Mouse (Mus musculus) frontal cortex, postnatal 25 days (tissue): ENCODE results near the gene Spon1.

Experiments
- DNase-seq, 2 experiments: peaks; one replicate each; pipeline ENCODE4 v3.0.0; 2022; ENCODE audit warnings: low spot score in 2 of 2

Spon1 gene

GRCm38 (mm10) chr7:113778546-113778945, 12.7 kb downstream of the Spon1 start:
- DNase-seq = no peak

- no peak for DNase-seq
These were observed 14.5 kb downstream of the Spon1 start for GRCm38 (mm10) chr7:113780286-113780685.

GRCm38 (mm10) chr7:113791991-113792390, 26.2 kb downstream of the Spon1 start:
- DNase-seq = no peak

GRCm38 (mm10) chr7:113792871-113793270, 27.1 kb downstream of the Spon1 start:
- DNase-seq = no peak

- no peak for DNase-seq
These were observed 29.4 kb downstream of the Spon1 start for GRCm38 (mm10) chr7:113795209-113795608.

- DNase-seq = no peak
These were observed 31.3 kb downstream of the Spon1 start for GRCm38 (mm10) chr7:113797134-113797533.

GRCm38 (mm10) chr7:113798605-113799255, 32.9 kb downstream of the Spon1 start:
- DNase-seq = no peak

GRCm38 (mm10) chr7:113809781-113810180, 44.0 kb downstream of the Spon1 start:
- DNase-seq = no peak

- no peak for DNase-seq
These were observed 45.8 kb downstream of the Spon1 start for GRCm38 (mm10) chr7:113811376-113812158.

GRCm38 (mm10) chr7:113814101-113814779, 48.4 kb downstream of the Spon1 start:
- no peak for DNase-seq

GRCm38 (mm10) chr7:113815726-113816125, 49.9 kb downstream of the Spon1 start:
- no peak for DNase-seq

- no peak for DNase-seq
These were observed 51.1 kb downstream of the Spon1 start for GRCm38 (mm10) chr7:113816827-113817334.

- DNase-seq = no peak
These were observed 52.3 kb downstream of the Spon1 start for GRCm38 (mm10) chr7:113818116-113818515.

- DNase-seq = no peak
These were observed 54.4 kb downstream of the Spon1 start for GRCm38 (mm10) chr7:113820213-113820612.

- no peak for DNase-seq
These were observed 57.2 kb downstream of the Spon1 start for GRCm38 (mm10) chr7:113823026-113823425.

- no peak for DNase-seq
These were observed 58.9 kb downstream of the Spon1 start for GRCm38 (mm10) chr7:113824651-113825050.

- no peak for DNase-seq
These were observed 59.9 kb downstream of the Spon1 start for GRCm38 (mm10) chr7:113825498-113826205.

GRCm38 (mm10) chr7:113826510-113826909, 60.7 kb downstream of the Spon1 start:
- DNase-seq = no peak

GRCm38 (mm10) chr7:113828122-113828571, 62.3 kb downstream of the Spon1 start:
- DNase-seq = no peak

GRCm38 (mm10) chr7:113828576-113828975, 62.8 kb downstream of the Spon1 start:
- no peak for DNase-seq

- DNase-seq = no peak
These were observed 71.4 kb downstream of the Spon1 start for GRCm38 (mm10) chr7:113837151-113837550.

- DNase-seq = no peak
These were observed 73.6 kb downstream of the Spon1 start for GRCm38 (mm10) chr7:113839431-113839830.
